Mouse (Mus musculus) lung, adult 2 months (tissue): ENCODE data around the gene 4930469K13Rik. TPM values are rescaled to one million over a fixed set of nuclear protein-coding genes. Genes with fewer than 3 reads are reported as not detected.
"Not testable (repeated sequence)": the region's sequence is repeated elsewhere in the genome, so short reads cannot be mapped to it uniquely, and the experiment has no call there.

ENCODE experiments used
- DNase-seq: peaks from one replicate; pipeline ENCODE4 v3.0.0; 2022
- H3K4me1 ChIP-seq: fragments of 200-500 bp; 2 replicates; pipeline ENCODE4 v1.6.1; 2011; ENCODE audit warnings: low read length; ENCODE audit not compliant: control insufficient read depth, insufficient read depth
- H3K4me3 ChIP-seq: fragments of 200-500 bp; replicated peaks from 2 replicates; pipeline ENCODE3; 2011; ENCODE audit warnings: low read depth, mild to moderate bottlenecking, control low read depth, low read length; ENCODE audit errors: extremely low read depth
- CTCF ChIP-seq: fragments of 200-500 bp; IDR thresholded peaks from 2 replicates; pipeline ENCODE4 v1.5.1; 2011; ENCODE audit warnings: mild to moderate bottlenecking, low read length, control low read depth; ENCODE audit not compliant: insufficient read depth
- POLR2A ChIP-seq: fragments of 200-500 bp; IDR thresholded peaks from 2 replicates; pipeline ENCODE4 v1.6.1; 2011; ENCODE audit warnings: low read depth, mild to moderate bottlenecking, control low read depth, low read length, borderline replicate concordance; ENCODE audit errors: extremely low read depth
- WGBS: fragments of 180-500 bp; shearing (Covaris S2); methylation state at CpG from one replicate; pipeline ENCODE4 v1.1.7; 2018; 5-methylcytosine and 5-hydroxymethylcytosine counted together
- polyA plus RNA-seq: library from polyadenylated mRNA; depleted of rRNA; stranded (reverse); fragments of >200 nt; gene quantifications from 2 replicates; pipeline ENCODE4 v1.2.3, GENCODE M21; 2012; rRNA removed

Gene 4930469K13Rik
- not detected in 2 replicates for polyA plus RNA-seq

GRCm38 (mm10) chr11:34098422-34098821 is at the start of gene 4930469K13Rik:
Gene 4930469K13Rik (minus strand): TSS chr11:34098554.
- H3K4me1 ChIP-seq = no peaks in the 10 kb centered on the region
- TF ChIP-seq CTCF (no peak), POLR2A (no peak)
- WGBS = 84% methylated on average over 10 of the region's 10 CpGs
- no peak for DNase-seq
- no peak within 1 kb of the TSS for H3K4me3 ChIP-seq

- WGBS = 73% methylated on average over 5 of the region's 5 CpGs
- TF ChIP-seq CTCF (no peak), POLR2A (no peak)
- no peak for DNase-seq
- Histone ChIP-seq H3K4me3 (no peak overlapping the region), H3K4me1 (no peaks in the 10 kb centered on the region)
Observed at GRCm38 (mm10) chr11:34146934-34147333, 48.6 kb upstream of the 4930469K13Rik start.

GRCm38 (mm10) chr11:34144421-34144820 is 46.1 kb upstream of the 4930469K13Rik start:
- no peak for DNase-seq
- TF ChIP-seq POLR2A = no peak
- TF ChIP-seq CTCF = no peak
- H3K4me1 ChIP-seq = no peaks in the 10 kb centered on the region
- H3K4me3 ChIP-seq = no peak overlapping the region
- 76% methylated on average over 4 of the region's 4 CpGs for WGBS

GRCm38 (mm10) chr11:34143984-34144383 is 45.6 kb upstream of the 4930469K13Rik start:
- no peak for DNase-seq
- Histone ChIP-seq H3K4me1 (no peaks in the 10 kb centered on the region), H3K4me3 (no peak overlapping the region)
- TF ChIP-seq POLR2A = no peak
- no peak for TF ChIP-seq CTCF
- WGBS = 67% methylated on average over 5 of the region's 5 CpGs

- WGBS = 92% methylated on average over 8 of the region's 8 CpGs
- Histone ChIP-seq H3K4me1 (no peaks in the 10 kb centered on the region), H3K4me3 (no peak overlapping the region)
- TF ChIP-seq POLR2A (no peak), CTCF (no peak)
- DNase-seq = no peak
Observed at GRCm38 (mm10) chr11:34139296-34139695, 40.9 kb upstream of the 4930469K13Rik start.

GRCm38 (mm10) chr11:34128412-34128811 is 30.1 kb upstream of the 4930469K13Rik start:
- WGBS = 80% methylated on average over 2 of the region's 2 CpGs
- DNase-seq = no peak
- no peak for TF ChIP-seq CTCF
- TF ChIP-seq POLR2A = no peak
- H3K4me1 ChIP-seq = no peaks in the 10 kb centered on the region
- no peak overlapping the region for H3K4me3 ChIP-seq

- H3K4me1 ChIP-seq, H3K4me3 ChIP-seq, DNase-seq: not testable (repeated sequence)
- 69% methylated on average over 3 of the region's 3 CpGs for WGBS
Observed at GRCm38 (mm10) chr11:34125727-34126126, 27.4 kb upstream of the 4930469K13Rik start.

GRCm38 (mm10) chr11:34124852-34125251 is 26.5 kb upstream of the 4930469K13Rik start:
- DNase-seq = no peak
- TF ChIP-seq CTCF = no peak
- H3K4me1 ChIP-seq = no peaks in the 10 kb centered on the region
- H3K4me3 ChIP-seq = no peak overlapping the region
- 33% methylated on average over 7 of the region's 7 CpGs for WGBS

- 21% methylated on average over 2 of the region's 2 CpGs for WGBS
Observed at GRCm38 (mm10) chr11:34123147-34123546, 24.8 kb upstream of the 4930469K13Rik start.

GRCm38 (mm10) chr11:34118319-34118718 is 20.0 kb upstream of the 4930469K13Rik start:
- TF ChIP-seq POLR2A (no peak), CTCF (no peak)
- WGBS = 73% methylated on average over 3 of the region's 3 CpGs
- no peaks in the 10 kb centered on the region for H3K4me1 ChIP-seq
- H3K4me3 ChIP-seq = no peak overlapping the region
- DNase-seq = no peak

More at GRCm38 (mm10) chr11:34123147-34123546, 24.8 kb upstream of the 4930469K13Rik start:
- TF ChIP-seq CTCF = no peak
- no peak for TF ChIP-seq POLR2A
- no peak for DNase-seq
- Histone ChIP-seq H3K4me1 (no peaks in the 10 kb centered on the region), H3K4me3 (no peak overlapping the region)

- TF ChIP-seq CTCF = no peak
- no peak for TF ChIP-seq POLR2A
- no peak for DNase-seq
- no peaks in the 10 kb centered on the region for H3K4me1 ChIP-seq
- 75% methylated on average over 3 of the region's 3 CpGs for WGBS
- no peak overlapping the region for H3K4me3 ChIP-seq
Observed at GRCm38 (mm10) chr11:34117581-34117980, 19.2 kb upstream of the 4930469K13Rik start.
